19 mouse cellular contexts compared by ENCODE assay signal in the genomic region with DNA sequence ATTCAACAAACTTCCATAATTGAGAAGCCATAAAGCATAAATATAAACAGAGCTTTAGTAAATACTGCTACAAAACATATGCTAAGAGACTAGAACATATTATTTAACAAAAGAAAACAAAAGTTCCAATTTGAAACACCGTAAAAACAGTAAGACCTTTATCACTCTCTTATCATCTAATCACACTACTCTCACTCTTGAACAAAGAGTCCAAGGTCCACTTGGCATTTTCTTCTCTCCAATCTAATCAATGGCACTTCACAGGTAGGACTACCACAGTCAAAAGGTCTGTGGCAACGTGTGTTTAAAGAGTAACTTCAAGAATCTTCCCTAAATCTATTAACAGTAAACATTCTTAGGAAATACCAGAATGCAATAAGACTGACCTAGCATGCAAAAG. TPM values are rescaled to one million over a fixed set of nuclear protein-coding genes. Genes with fewer than 3 reads are reported as not detected.
A peak's percentile ranks its signal among the peaks of the same experiment; 100 is the strongest.
DNase-seq lines count a peak whose midpoint lies in the region; ATAC-seq and TF ChIP-seq lines count a peak whose summit lies in the region.
"Had no signal": no experiment of that assay in that cellular context is flagged by ENCODE, and none has a peak within 500 bp of the region (broad histone marks: within the 10 kb centered on the region; RNA-seq: fewer than 3 reads in every experiment).

No protein-coding gene starts in this region.

- no peaks in the 10 kb centered on the region; the same call in 1 of the 2 replicates for H3K79me2 ChIP-seq in liver, adult 2 months (ENCODE audit: control insufficient read depth, insufficient read depth, low read length)

- H3K27ac ChIP-seq in liver, adult 2 months (replicated peaks; ENCODE audit: insufficient read depth, low read depth, low read length) = no peak overlapping the region
- H3K27ac ChIP-seq in liver, postnatal 0 days (ENCODE audit: low read depth) = no peak overlapping the region
- H3K27ac ChIP-seq in liver, embryonic 11.5 days (ENCODE audit: low read depth, low read length) = no peak overlapping the region

- TF ChIP-seq EP300 in liver, postnatal 0 days (IDR thresholded peaks at IDR 0.05; ENCODE audit: low read depth) = no peak

- no peak overlapping the region for H3K4me2 ChIP-seq in liver, postnatal 0 days (ENCODE audit: low read depth, low read length)
- H3K4me2 ChIP-seq in liver, embryonic 11.5 days = no peak overlapping the region

- no peaks in the 10 kb centered on the region for H3K9me3 ChIP-seq in liver, postnatal 0 days (ENCODE audit: low read length)
- no peaks in the 10 kb centered on the region for H3K9me3 ChIP-seq in liver, embryonic 11.5 days (ENCODE audit: control insufficient read depth, low read length)
- H3K9me3 ChIP-seq: G1E had no signal

- H3K4me3 ChIP-seq in liver, adult 2 months (ENCODE audit: insufficient read depth, low read depth, low read length) = no peak overlapping the region
- H3K4me3 ChIP-seq in liver, postnatal 0 days (ENCODE audit: low read depth, low read length) = no peak overlapping the region
- H3K4me3 ChIP-seq in liver, embryonic 11.5 days (ENCODE audit: low read depth, low read length) = no peak overlapping the region

- peaks cover 2% of the 10 kb centered on the region; the same call in 1 of the 2 replicates for H3K4me1 ChIP-seq in liver, adult 2 months (ENCODE audit: control insufficient read depth, insufficient read depth, low read length)
- no peaks in the 10 kb centered on the region for H3K4me1 ChIP-seq in liver, postnatal 0 days (ENCODE audit: insufficient read depth)
- no peaks in the 10 kb centered on the region for H3K4me1 ChIP-seq in liver, embryonic 11.5 days (replicated peaks; ENCODE audit: control insufficient read depth, insufficient read depth, low read length)

- 24% methylated on average over 2 of the region's 2 CpGs for WGBS in liver, adult 2 months
- WGBS in liver, postnatal 0 days (ENCODE audit: insufficient replicate concordance) = 56% methylated on average over 2 of the region's 2 CpGs
- WGBS in liver, embryonic 11.5 days = 75% methylated on average over 2 of the region's 2 CpGs

- no peak overlapping the region for H3K9ac ChIP-seq in liver, adult 2 months (ENCODE audit: low read depth, low read length)
- no peak overlapping the region for H3K9ac ChIP-seq in liver, postnatal 0 days (replicated peaks)
- H3K9ac ChIP-seq in liver, embryonic 11.5 days (ENCODE audit: low read depth, low read length) = no peak overlapping the region

- no peaks in the 10 kb centered on the region for H3K27me3 ChIP-seq in liver, adult 2 months (ENCODE audit: control insufficient read depth, insufficient read depth, low read length)
- no peaks in the 10 kb centered on the region for H3K27me3 ChIP-seq in liver, postnatal 0 days (ENCODE audit: insufficient read depth, low read length)
- no peaks in the 10 kb centered on the region for H3K27me3 ChIP-seq in liver, embryonic 11.5 days (replicated peaks; ENCODE audit: control insufficient read depth, insufficient read depth, low read length)
- H3K27me3 ChIP-seq: CH12.LX had no signal

- peak; percentile 94 for DNase-seq in liver, adult 2 months (ENCODE audit: extremely low read depth, low read depth, low spot score)
- DNase-seq in liver = no peak
- DNase-seq in liver, postnatal 0 days = no peak
- DNase-seq in liver, embryonic 11.5 days (ENCODE audit: low spot score) = no peak
- DNase-seq: adrenal gland, adult 2 months; adrenal gland, adult 8-10 months; adrenal gland, postnatal 10 days; adrenal gland, postnatal 14 days; adrenal gland, postnatal 25 days; adrenal gland, postnatal 36 days; B cell, adult 2 months; cerebellum, adult 11 months; cerebellum, adult 11-12 months; cerebellum, adult 18-20 months had no signal

- no peaks in the 10 kb centered on the region for H3K36me3 ChIP-seq in liver, adult 2 months (ENCODE audit: control insufficient read depth, insufficient read depth, low read length)
- peaks cover under 1% of the 10 kb centered on the region for H3K36me3 ChIP-seq in liver, postnatal 0 days (replicated peaks; ENCODE audit: insufficient read depth, low read length)
- no peaks in the 10 kb centered on the region for H3K36me3 ChIP-seq in liver, embryonic 11.5 days (ENCODE audit: control insufficient read depth, insufficient read depth, low read length)

- peak; percentile 44; the same call in 1 of the 2 replicates for ATAC-seq in liver, postnatal 0 days
- no peak for ATAC-seq in liver, embryonic 11.5 days (replicated peaks; ENCODE audit: low FRiP score)
- ATAC-seq: activated CD4-positive, CD25-positive, alpha-beta regulatory T cell, adult 4 months; CD4-positive, CD25-positive, alpha-beta regulatory T cell, adult 4 months; Patski had no signal

- TF ChIP-seq CTCF in liver, adult 2 months (IDR thresholded peaks at IDR 0.05; ENCODE audit: low read depth, low read length) = no peak
- no peak for TF ChIP-seq CTCF in liver, postnatal 0 days (IDR thresholded peaks at IDR 0.05; ENCODE audit: low read depth)

- TF ChIP-seq POLR2A in liver, adult 2 months (IDR thresholded peaks at IDR 0.05; ENCODE audit: extremely low read depth, insufficient read depth, low read length) = no peak

RNA-seq across cellular contexts. Expression of gene Atrx, which starts 42.3 kb away (rescaled TPM):
- total RNA-seq in liver, adult 2 months (2014; rRNA removed) = 78.1 and 81.2 TPM in 2 replicates
- polyA plus RNA-seq in liver, adult 2 months (2012; rRNA removed) = 10.5 and 11.8 TPM in 2 replicates
- 30.4 and 35.0 TPM in 2 replicates for polyA plus RNA-seq in liver, postnatal 0 days (2015; fragmentation: Nextera tagmentation; extraction: Ambion mirVana)
- 96.3 and 99.3 TPM in 2 replicates for polyA plus RNA-seq in liver, embryonic 11.5 days (2014; fragmentation: Nextera tagmentation; extraction: Ambion mirVana)
